Mouse (Mus musculus) hematopoietic multipotent progenitor cell, adult 10-12 weeks (in vitro differentiated cells): Measurements from ENCODE around the gene Myef2. TPM values are rescaled to one million over a fixed set of nuclear protein-coding genes. Genes with fewer than 3 reads are reported as not detected.

ENCODE experiments used
- polyA plus RNA-seq: library from polyadenylated mRNA; stranded (reverse); fragments of >175 nt; gene quantifications from 2 replicates; pipeline ENCODE4 v1.2.3, GENCODE M21; 2012; ENCODE audit warnings: low replicate concordance

The Myef2 gene
- 9.5 and 12.3 TPM in 2 replicates for polyA plus RNA-seq

DNA sequence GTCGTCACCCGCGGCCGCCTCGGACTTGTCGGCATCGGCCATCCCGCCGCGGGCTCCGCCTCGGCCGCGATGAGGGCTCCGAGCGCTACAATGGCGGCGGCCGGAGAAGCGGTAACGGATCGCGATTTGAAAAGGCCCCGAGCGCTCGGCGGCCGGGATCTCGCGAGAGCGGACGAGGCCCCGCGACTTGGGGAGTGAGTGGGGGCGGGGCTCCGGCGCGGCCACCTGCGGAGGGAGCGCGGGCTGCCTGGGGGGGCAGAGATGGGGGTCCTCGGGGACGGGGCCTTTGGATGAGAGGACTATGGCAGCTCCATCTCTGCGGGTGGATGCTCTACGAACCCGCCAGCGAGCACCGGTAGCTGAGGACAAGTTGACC lies at the start of gene Myef2:
Gene Myef2, minus strand, starts transcription at position 185 of the 376 bp plus-strand sequence.

DNA sequence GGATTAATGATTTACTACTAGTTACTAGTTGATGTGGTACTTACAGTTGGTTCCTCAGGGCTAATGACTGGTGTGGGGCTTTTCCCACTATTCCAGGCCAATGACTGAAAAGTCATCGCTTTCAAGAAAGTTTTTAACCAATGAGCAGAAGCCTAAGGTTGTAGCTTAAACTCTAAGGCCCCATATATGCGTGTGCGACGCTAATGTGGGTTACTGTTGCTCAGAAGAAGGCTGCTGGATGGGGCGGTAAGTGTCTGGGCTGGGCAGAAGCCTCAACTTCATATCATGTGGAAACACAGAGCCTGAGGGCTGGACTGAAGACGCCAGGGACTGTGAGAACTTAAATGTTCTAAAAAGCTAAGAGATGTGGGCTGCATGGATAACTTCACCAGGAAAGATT lies 28.9 kb upstream of the Myef2 start, which contains the start of gene Slc12a1:
Gene Slc12a1, plus strand, starts transcription at position 118 of the 400 bp plus-strand sequence.

DNA sequence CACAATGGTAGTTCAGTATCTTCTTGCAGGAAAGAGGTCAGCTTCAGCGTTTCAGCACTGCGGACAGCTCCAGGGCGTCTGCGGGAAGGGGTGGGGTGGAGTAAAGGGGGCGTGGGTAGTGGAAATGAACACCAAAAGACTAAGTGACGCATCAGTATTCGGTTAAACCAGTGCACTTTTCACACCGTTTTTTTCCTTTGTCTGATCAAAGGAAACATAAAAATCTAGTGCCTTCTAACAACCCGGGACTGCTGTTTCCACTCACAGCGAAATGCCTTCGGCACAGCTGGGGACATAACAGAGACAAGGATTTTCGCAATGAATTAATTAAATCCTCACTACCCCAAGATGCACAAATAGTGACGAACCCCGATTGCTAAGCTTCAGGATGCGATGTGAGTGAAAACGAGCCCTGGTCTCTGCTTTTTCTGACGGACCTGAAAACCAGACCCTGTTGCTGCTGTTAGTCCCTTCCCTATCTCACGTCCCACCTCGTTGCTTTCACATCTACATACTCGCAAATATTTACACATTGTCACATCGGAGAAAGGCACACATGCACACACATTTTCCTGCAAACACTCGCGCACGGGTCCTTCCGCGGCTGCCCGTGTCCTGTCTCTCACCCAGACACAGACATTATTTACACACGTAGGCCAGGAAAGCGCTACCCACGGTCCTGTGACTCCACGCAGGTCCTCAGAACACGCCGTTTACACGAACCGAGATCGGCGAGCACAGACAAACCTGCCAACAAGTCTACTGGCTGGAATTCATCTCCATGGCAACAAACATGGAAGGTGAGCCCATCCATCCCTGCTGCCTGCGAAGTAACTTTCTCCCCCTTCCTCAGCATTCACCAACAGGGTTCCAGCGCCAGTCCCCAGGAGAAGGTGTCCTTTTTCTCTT lies 12.7 kb upstream of the Myef2 start, which contains the start of gene Ctxn2:
Gene Ctxn2, plus strand, starts transcription at position 790 of the 909 bp plus-strand sequence.

DNA sequence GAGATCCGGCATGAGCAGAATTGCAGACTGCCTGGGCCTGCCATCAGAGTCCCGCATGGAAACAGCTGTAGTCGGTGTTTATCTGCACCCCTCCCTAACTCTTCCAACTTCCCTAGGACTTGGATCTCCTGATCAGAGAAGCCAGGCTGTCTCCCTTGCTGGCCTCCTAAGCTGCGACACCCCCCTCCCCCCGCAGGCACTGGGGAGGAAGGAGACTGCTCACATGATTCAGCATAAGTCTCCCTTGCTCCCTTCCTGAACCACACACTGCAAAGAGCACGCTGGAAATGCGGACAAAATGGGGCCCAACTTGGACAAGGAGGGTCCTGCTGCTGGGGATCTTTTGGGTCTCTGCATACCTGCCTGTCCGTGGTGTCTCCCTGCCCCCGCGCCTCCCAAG lies 55.6 kb downstream of the Myef2 start, which contains the start of gene Slc24a5:
Gene Slc24a5, plus strand, starts transcription at position 231 of the 400 bp plus-strand sequence.

Other genes starting within 250 kb of the Myef2 start
- gene Slc24a5, start 55.5 kb downstream of the Myef2 start, polyA plus RNA-seq: not detected in 2 replicates
- not detected in 2 replicates for gene Ctxn2, start 13.0 kb upstream of the Myef2 start, polyA plus RNA-seq
- gene Slc12a1, start 28.8 kb upstream of the Myef2 start, polyA plus RNA-seq: not detected in 2 replicates
- gene Dut, start 123.5 kb upstream of the Myef2 start, polyA plus RNA-seq: 36.0 and 38.2 TPM in 2 replicates